Mouse (Mus musculus): ENCODE measurements around the gene Sdr9c7.

DNA sequence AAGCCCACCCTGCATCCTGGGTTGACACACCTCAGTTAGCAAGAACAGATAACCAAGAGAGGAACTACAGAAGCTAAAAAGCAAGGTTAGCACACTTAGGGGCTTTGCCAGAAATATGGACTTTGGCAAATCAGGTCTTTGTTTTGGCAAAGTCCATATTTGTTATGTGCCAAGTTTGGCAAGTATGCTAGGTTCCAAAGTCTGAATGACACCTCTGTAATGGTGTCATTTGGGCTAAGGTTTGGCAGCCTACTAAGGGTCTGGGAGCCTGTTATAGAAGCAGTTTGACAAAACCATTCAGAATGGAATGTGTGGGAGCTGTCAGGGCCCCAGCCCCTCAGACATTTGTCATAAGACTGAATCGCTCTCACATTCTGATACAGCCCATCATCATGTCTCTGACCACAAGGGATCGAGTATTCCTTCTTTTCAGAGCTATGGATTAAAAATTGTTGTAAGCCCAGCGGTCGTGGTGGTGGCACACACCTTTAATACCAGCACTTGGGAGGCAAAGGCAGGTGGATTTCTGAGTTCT lies 51.3 kb downstream of the Sdr9c7 start:
- TF ChIP-seq CTCF (IDR thresholded peaks at IDR 0.05; ENCODE audit: low read depth), result no peak
- TF ChIP-seq EP300 (IDR thresholded peaks at IDR 0.05; ENCODE audit: low read depth), result no peak
